Mouse (Mus musculus): ENCODE data around the gene Tcf20.

DNA sequence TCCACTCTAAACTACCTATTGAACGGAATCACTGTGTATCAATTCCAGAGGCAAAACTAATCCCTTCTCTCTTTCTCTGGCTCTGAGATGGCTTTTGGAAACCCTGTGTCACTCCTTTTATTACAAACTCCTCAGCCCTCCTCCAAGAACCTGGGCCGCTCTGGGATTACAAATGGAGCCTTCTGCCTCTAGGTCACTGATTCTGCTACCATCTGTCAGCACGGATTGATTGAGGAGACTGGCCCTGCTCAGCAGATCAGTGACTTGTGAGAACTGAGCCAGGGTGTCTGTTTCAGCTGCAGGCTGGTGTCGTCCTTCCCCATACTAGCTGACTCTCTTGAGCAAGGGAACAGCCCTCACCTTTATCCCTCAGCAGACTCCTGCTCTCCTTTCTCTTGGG is 85.2 kb downstream of the Tcf20 start:
- no peak for TF ChIP-seq POLR2A (IDR thresholded peaks at IDR 0.05; ENCODE audit: insufficient read length, low read depth)
- TF ChIP-seq MYOD1 (IDR thresholded peaks at IDR 0.05; ENCODE audit: control insufficient read depth in 1 of 3, insufficient read length in 2 of 3, low read depth in 2 of 3), result no peak
- no peak for TF ChIP-seq MAX (IDR thresholded peaks at IDR 0.05; ENCODE audit: low read depth)
- TF ChIP-seq E2F4 (IDR thresholded peaks at IDR 0.05; ENCODE audit: insufficient read depth), result no peak
- TF ChIP-seq CEBPB (IDR thresholded peaks at IDR 0.05; ENCODE audit: insufficient read depth, poor library complexity, severe bottlenecking), result no peak
- TF ChIP-seq MYOG (IDR thresholded peaks at IDR 0.05; ENCODE audit: control insufficient read depth in 1 of 3, insufficient read depth in 1 of 3, insufficient read length in 2 of 3, low read depth in 2 of 3), result no peak
- no peak for TF ChIP-seq TCF12 (IDR thresholded peaks at IDR 0.05; ENCODE audit: insufficient read depth, poor library complexity, severe bottlenecking)
- no peak for TF ChIP-seq POLR2AphosphoS2 (IDR thresholded peaks at IDR 0.05; ENCODE audit: insufficient read length, low read depth)
- TF ChIP-seq SRF (IDR thresholded peaks at IDR 0.05; ENCODE audit: control insufficient read depth, insufficient read length, low read depth), result no peak
- TF ChIP-seq USF1 (IDR thresholded peaks at IDR 0.05; ENCODE audit: low read depth), result no peak
- TF ChIP-seq REST (IDR thresholded peaks at IDR 0.05; ENCODE audit: insufficient read depth, insufficient read length), result no peak
- no peak for TF ChIP-seq TCF3 (IDR thresholded peaks at IDR 0.05; ENCODE audit: insufficient read length, low read depth)

Measured in myocyte (in vitro differentiated cells).